Mouse (Mus musculus) 416B (cell line): ENCODE measurements around the gene Trpc4ap.

ENCODE experiments used
- DNase-seq: peaks from one replicate; pipeline ENCODE4 v3.0.0; 2011; ENCODE audit warnings: low read depth

The Trpc4ap gene

GRCm38 (mm10) chr2:155640656-155641055 lies 51.5 kb downstream of the Trpc4ap start:
- DNase-seq = no peak

GRCm38 (mm10) chr2:155637411-155637810 lies 54.8 kb downstream of the Trpc4ap start:
- DNase-seq = peak; percentile 52

GRCm38 (mm10) chr2:155636881-155637280 lies 55.3 kb downstream of the Trpc4ap start:
- DNase-seq = no peak

GRCm38 (mm10) chr2:155635961-155636360 lies 56.2 kb downstream of the Trpc4ap start:
- DNase-seq = no peak

GRCm38 (mm10) chr2:155634562-155634961 lies 57.6 kb downstream of the Trpc4ap start:
- no peak for DNase-seq

- DNase-seq = no peak
Measured at GRCm38 (mm10) chr2:155633731-155634130, 58.5 kb downstream of the Trpc4ap start.

GRCm38 (mm10) chr2:155633121-155633520 lies 59.1 kb downstream of the Trpc4ap start:
- DNase-seq = no peak

GRCm38 (mm10) chr2:155632138-155632936 lies 59.8 kb downstream of the Trpc4ap start:
- no peak for DNase-seq

- DNase-seq = no peak
Measured at GRCm38 (mm10) chr2:155630590-155631416, 61.4 kb downstream of the Trpc4ap start.

GRCm38 (mm10) chr2:155630153-155630552 lies 62.0 kb downstream of the Trpc4ap start:
- no peak for DNase-seq

GRCm38 (mm10) chr2:155629231-155629661 lies 62.9 kb downstream of the Trpc4ap start:
- no peak for DNase-seq

GRCm38 (mm10) chr2:155628519-155628918 lies 63.7 kb downstream of the Trpc4ap start:
- DNase-seq = no peak

- DNase-seq = no peak
Measured at GRCm38 (mm10) chr2:155628112-155628511, 64.1 kb downstream of the Trpc4ap start.

GRCm38 (mm10) chr2:155627030-155627738 lies 65.0 kb downstream of the Trpc4ap start:
- peak; percentile 71 for DNase-seq

- no peak for DNase-seq
Measured at GRCm38 (mm10) chr2:155626277-155626676, 65.9 kb downstream of the Trpc4ap start.

GRCm38 (mm10) chr2:155624730-155625129 lies 67.5 kb downstream of the Trpc4ap start:
- DNase-seq = peak; percentile 98

GRCm38 (mm10) chr2:155623996-155624395 lies 68.2 kb downstream of the Trpc4ap start:
- no peak for DNase-seq

GRCm38 (mm10) chr2:155622606-155623005 lies 69.6 kb downstream of the Trpc4ap start:
- no peak for DNase-seq

- DNase-seq = peak; percentile 79
Measured at GRCm38 (mm10) chr2:155619817-155620216, 72.4 kb downstream of the Trpc4ap start.

GRCm38 (mm10) chr2:155616971-155617370 lies 75.2 kb downstream of the Trpc4ap start:
- no peak for DNase-seq

- DNase-seq = no peak
Measured at GRCm38 (mm10) chr2:155613953-155614352, 78.2 kb downstream of the Trpc4ap start.

- peak; percentile 38 for DNase-seq
Measured at GRCm38 (mm10) chr2:155613326-155613755, 78.8 kb downstream of the Trpc4ap start.
